Mouse (Mus musculus) heart, postnatal 0 days (tissue): ENCODE results near the gene Opa3.

Experiments used
- CTCF ChIP-seq: IDR thresholded peaks from 2 replicates; pipeline ENCODE4 v1.5.1; 2016; ENCODE audit warnings: antibody characterized with exemption, control low read depth, low read depth
- EP300 ChIP-seq: IDR thresholded peaks from 2 replicates; pipeline ENCODE4 v1.6.1; 2016; ENCODE audit warnings: antibody characterized with exemption, low read depth

DNA sequence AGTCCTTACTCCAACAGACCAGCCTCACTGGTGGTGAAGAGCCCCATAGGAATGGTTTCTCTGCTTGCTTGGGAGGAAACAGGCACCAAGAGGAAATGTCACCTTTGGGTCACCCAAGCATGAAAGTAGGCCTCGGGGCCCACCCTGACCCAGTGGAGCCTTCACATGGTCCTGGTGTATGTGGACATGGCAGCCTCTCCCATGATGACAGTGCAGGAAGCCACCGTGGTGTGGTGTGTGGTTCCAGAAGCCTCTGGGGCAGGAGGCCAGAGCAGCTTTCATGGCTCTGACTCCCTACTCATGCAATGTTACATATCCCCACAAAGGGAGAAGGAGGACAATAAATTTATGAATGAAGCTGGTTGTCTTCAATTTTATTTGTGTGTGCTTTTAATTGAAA lies 19.4 kb downstream of the Opa3 start:
- TF ChIP-seq EP300, result no peak
- TF ChIP-seq CTCF, result no peak
